Mouse (Mus musculus) forebrain, embryonic 15.5 days (tissue): ENCODE measurements at regions not wholly inside any gene's neighbourhood (a gene's known extent, or its start where the extent isn't known, plus 50 kb on each side); places are given as distances from the start of the nearest gene placed in this dataset.

Source experiments
- ATAC-seq: fragments of 200-750 bp; cut with Nextera tagmentation; replicated peaks from 2 replicates; pipeline ENCODE4 v1.8.0; 2017; ENCODE audit warnings: mild to moderate bottlenecking, moderate TSS enrichment, moderate library complexity
- H3K27ac ChIP-seq: fragments of 300-500 bp; sonication (generic); replicated peaks from 2 replicates; pipeline ENCODE4 v1.5.1; 2015; ENCODE audit warnings: mild to moderate bottlenecking, inconsistent platforms
- H3K27me3 ChIP-seq: fragments of 300-500 bp; sonication (generic); 2 replicates; pipeline ENCODE4 v1.6.1; 2015; ENCODE audit warnings: inconsistent platforms
- H3K36me3 ChIP-seq: fragments of 300-500 bp; sonication (generic); 2 replicates; pipeline ENCODE4 v1.6.1; 2015; ENCODE audit warnings: mild to moderate bottlenecking, inconsistent platforms
- H3K4me1 ChIP-seq: fragments of 300-500 bp; sonication (generic); 2 replicates; pipeline ENCODE4 v1.6.1; 2015; ENCODE audit warnings: inconsistent platforms
- H3K4me2 ChIP-seq: fragments of 300-500 bp; sonication (generic); replicated peaks from 2 replicates; pipeline ENCODE4 v1.6.1; 2015; ENCODE audit warnings: mild to moderate bottlenecking, inconsistent platforms
- H3K4me3 ChIP-seq: fragments of 300-500 bp; sonication (generic); 2 replicates; pipeline ENCODE4 v1.5.1; 2015; ENCODE audit warnings: mild to moderate bottlenecking, inconsistent platforms
- H3K9ac ChIP-seq: fragments of 300-500 bp; sonication (generic); replicated peaks from 2 replicates; pipeline ENCODE4 v1.6.1; 2015; ENCODE audit warnings: mild to moderate bottlenecking, inconsistent platforms
- H3K9me3 ChIP-seq: fragments of 300-500 bp; sonication (generic); 2 replicates; pipeline ENCODE4 v1.6.1; 2016; ENCODE audit warnings: inconsistent platforms
- WGBS: fragments of 180-500 bp; shearing (Covaris S2); methylation state at CpG from one replicate; pipeline ENCODE4 v1.1.7; 2015; ENCODE audit warnings: mixed read lengths; 5-methylcytosine and 5-hydroxymethylcytosine counted together

GRCm38 (mm10) chr2:56576588-56576987 is 547.2 kb downstream of the Nr4a2 start:
- no peaks in the 10 kb centered on the region for H3K9me3 ChIP-seq
- no peaks in the 10 kb centered on the region for H3K36me3 ChIP-seq
- WGBS: 43% methylated on average over 3 of the region's 3 CpGs
- peaks cover 6% of the 10 kb centered on the region; the same call in 1 of the 2 replicates for H3K4me1 ChIP-seq
- H3K4me2 ChIP-seq: no peak overlapping the region
- H3K27ac ChIP-seq: no peak overlapping the region
- no peak overlapping the region for H3K4me3 ChIP-seq
- no peak for ATAC-seq
- H3K9ac ChIP-seq: no peak overlapping the region
- no peaks in the 10 kb centered on the region for H3K27me3 ChIP-seq

- H3K27me3 ChIP-seq: no peaks in the 10 kb centered on the region
- no peak for ATAC-seq
These were observed 551.0 kb downstream of the Nr4a2 start for GRCm38 (mm10) chr2:56572757-56573156.

GRCm38 (mm10) chr2:56561321-56561720 is 562.5 kb downstream of the Nr4a2 start:
- Histone ChIP-seq H3K27ac (no peak overlapping the region), H3K9ac (no peak overlapping the region), H3K4me3 (no peak overlapping the region), H3K27me3 (no peaks in the 10 kb centered on the region), H3K4me2 (no peak overlapping the region), H3K4me1 (no peaks in the 10 kb centered on the region), H3K9me3 (no peaks in the 10 kb centered on the region), H3K36me3 (no peaks in the 10 kb centered on the region)
- no peak; the same call in 1 of the 2 replicates for ATAC-seq
- WGBS: 59% methylated on average over 2 of the region's 2 CpGs

More at GRCm38 (mm10) chr2:56572757-56573156, 551.0 kb downstream of the Nr4a2 start:
- peaks cover 6% of the 10 kb centered on the region; the same call in 1 of the 2 replicates for H3K4me1 ChIP-seq
- H3K9ac ChIP-seq: no peak overlapping the region
- no peak overlapping the region for H3K27ac ChIP-seq
- no peak overlapping the region for H3K4me3 ChIP-seq
- 46% methylated on average over 2 of the region's 2 CpGs for WGBS
- no peak overlapping the region for H3K4me2 ChIP-seq
- no peaks in the 10 kb centered on the region for H3K36me3 ChIP-seq
- H3K9me3 ChIP-seq: no peaks in the 10 kb centered on the region

GRCm38 (mm10) chr2:56552197-56552964 is 571.4 kb downstream of the Nr4a2 start:
- no peak overlapping the region for H3K27ac ChIP-seq
- no peaks in the 10 kb centered on the region for H3K36me3 ChIP-seq
- 60% methylated on average over 7 of the region's 7 CpGs for WGBS
- no peaks in the 10 kb centered on the region for H3K9me3 ChIP-seq
- H3K4me3 ChIP-seq: no peak overlapping the region
- H3K9ac ChIP-seq: no peak overlapping the region
- no peak overlapping the region for H3K4me2 ChIP-seq
- no peaks in the 10 kb centered on the region for H3K4me1 ChIP-seq
- H3K27me3 ChIP-seq: no peaks in the 10 kb centered on the region
- no peak for ATAC-seq

GRCm38 (mm10) chr2:56550163-56550562 is 573.6 kb downstream of the Nr4a2 start:
- H3K27ac ChIP-seq: no peak overlapping the region
- H3K4me3 ChIP-seq: no peak overlapping the region
- WGBS: 70% methylated on average over 2 of the region's 2 CpGs
- no peak overlapping the region for H3K9ac ChIP-seq
- no peaks in the 10 kb centered on the region for H3K36me3 ChIP-seq
- no peaks in the 10 kb centered on the region for H3K9me3 ChIP-seq
- H3K27me3 ChIP-seq: no peaks in the 10 kb centered on the region
- H3K4me1 ChIP-seq: no peaks in the 10 kb centered on the region
- ATAC-seq: peak; percentile 35; the same call in 1 of the 2 replicates
- no peak overlapping the region for H3K4me2 ChIP-seq

GRCm38 (mm10) chr2:56540714-56541113 is 583.1 kb downstream of the Nr4a2 start:
- peaks cover 7% of the 10 kb centered on the region; the same call in 1 of the 2 replicates for H3K4me1 ChIP-seq
- no peaks in the 10 kb centered on the region for H3K36me3 ChIP-seq
- no peak overlapping the region for H3K4me2 ChIP-seq
- WGBS: 74% methylated on average over 2 of the region's 2 CpGs
- no peaks in the 10 kb centered on the region for H3K27me3 ChIP-seq
- H3K9me3 ChIP-seq: no peaks in the 10 kb centered on the region
- H3K9ac ChIP-seq: no peak overlapping the region
- no peak for ATAC-seq
- H3K27ac ChIP-seq: no peak overlapping the region
- no peak overlapping the region for H3K4me3 ChIP-seq

- Histone ChIP-seq H3K4me1 (peaks cover 7% of the 10 kb centered on the region; the same call in 1 of the 2 replicates), H3K4me3 (no peak overlapping the region), H3K4me2 (no peak overlapping the region), H3K27ac (no peak overlapping the region), H3K9me3 (no peaks in the 10 kb centered on the region), H3K36me3 (no peaks in the 10 kb centered on the region), H3K9ac (no peak overlapping the region), H3K27me3 (no peaks in the 10 kb centered on the region)
- ATAC-seq: peak; percentile 95
- WGBS: 52% methylated on average over 8 of the region's 8 CpGs
These were observed 584.0 kb downstream of the Nr4a2 start for GRCm38 (mm10) chr2:56539828-56540227.

GRCm38 (mm10) chr2:56519428-56519827 is 604.4 kb downstream of the Nr4a2 start:
- Histone ChIP-seq H3K27ac (no peak overlapping the region), H3K36me3 (no peaks in the 10 kb centered on the region), H3K4me2 (no peak overlapping the region), H3K9me3 (no peaks in the 10 kb centered on the region), H3K4me1 (no peaks in the 10 kb centered on the region), H3K4me3 (no peak overlapping the region), H3K9ac (no peak overlapping the region), H3K27me3 (no peaks in the 10 kb centered on the region)
- 54% methylated on average over 7 of the region's 7 CpGs for WGBS
- ATAC-seq: no peak
